Mouse (Mus musculus): ENCODE measurements around the gene 4930470P17Rik. TPM values are rescaled to one million over a fixed set of nuclear protein-coding genes. Genes with fewer than 3 reads are reported as not detected.

4930470P17Rik gene
- total RNA-seq, 2 experiments from 2014 or later = not detected

DNA sequence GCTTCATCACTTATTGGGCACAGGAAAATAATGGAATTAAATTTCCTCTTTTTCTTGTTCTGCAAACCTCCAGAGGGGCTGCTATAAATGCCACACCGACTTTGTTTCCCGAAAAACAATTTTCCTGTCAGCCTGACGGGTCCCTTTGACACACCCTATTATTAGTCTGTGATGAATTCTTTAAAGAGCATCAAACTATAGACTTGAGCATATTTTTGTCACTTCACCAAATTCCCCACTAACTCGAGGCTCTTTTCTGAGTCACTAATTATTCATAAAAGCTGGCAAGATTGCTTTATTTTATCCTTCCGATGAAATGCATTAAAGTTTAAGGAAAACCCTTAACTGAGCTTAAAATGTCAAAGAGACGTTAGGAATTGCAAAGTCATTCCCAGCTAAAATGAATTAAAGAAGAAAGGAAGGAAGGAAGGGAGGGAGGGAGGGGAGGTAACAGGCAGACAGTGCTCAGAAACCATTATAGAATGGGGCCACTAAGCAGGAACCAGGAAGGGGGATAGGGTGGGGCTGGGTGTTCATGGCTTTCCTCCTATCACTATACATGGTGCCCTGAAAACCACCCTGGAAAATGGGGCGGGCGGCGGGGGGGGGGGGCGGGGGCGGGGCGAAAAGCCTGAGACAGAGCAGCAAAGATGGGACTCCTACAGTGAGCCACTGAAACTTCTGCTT lies 67.6 kb downstream of the 4930470P17Rik start:
- no peak for TF ChIP-seq CTCF (IDR thresholded peaks at IDR 0.05)
- DNase-seq = no peak
- Histone ChIP-seq H3K4me3 (no peak overlapping the region), H3K27ac (no peak overlapping the region)
- intact Hi-C loops (cut with DNase I) = no loop called here

DNA sequence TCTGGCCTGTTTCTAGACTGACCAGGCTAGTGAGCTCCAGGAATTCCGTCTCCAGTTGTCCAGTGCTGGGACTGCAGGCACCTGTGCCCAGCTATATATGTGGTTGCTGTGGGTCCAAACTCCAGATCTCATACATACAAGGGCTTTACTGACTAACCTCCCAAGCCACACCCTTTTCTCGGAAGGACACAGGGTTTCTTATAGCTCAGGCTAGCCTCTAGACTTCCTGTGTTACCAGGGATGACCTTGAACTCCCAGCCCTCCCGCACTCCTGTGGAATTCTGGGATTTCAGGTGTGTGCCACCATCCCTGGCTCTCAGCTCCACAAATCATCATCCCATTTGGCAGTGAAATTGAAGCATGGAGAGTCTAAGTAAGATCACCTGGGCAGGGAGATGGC lies 71.6 kb downstream of the 4930470P17Rik start:
- TF ChIP-seq CTCF (IDR thresholded peaks at IDR 0.05) = no peak
- DNase-seq = no peak
- intact Hi-C loops (cut with DNase I) = no loop called here
- Histone ChIP-seq H3K27ac (no peak overlapping the region), H3K4me3 (no peak overlapping the region)

DNA sequence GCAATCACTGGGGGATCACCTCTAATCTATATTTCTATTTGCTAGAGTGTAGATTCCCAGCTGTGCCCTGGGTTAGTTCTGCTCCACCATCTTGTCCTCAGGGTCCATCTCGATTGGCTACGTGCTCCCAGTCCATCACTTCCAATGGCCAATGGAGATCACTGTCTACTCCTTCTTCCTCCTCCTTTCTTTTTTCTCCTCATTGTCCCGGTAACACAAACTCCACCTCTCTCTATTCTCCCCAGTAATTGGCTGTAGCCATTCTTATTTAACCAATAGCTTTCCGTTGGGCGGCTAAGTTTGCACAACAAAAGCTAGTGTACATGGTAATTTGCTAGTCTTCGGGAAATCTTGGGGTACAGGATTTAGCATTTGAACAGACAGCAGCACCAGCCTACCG lies 72.1 kb downstream of the 4930470P17Rik start:
- no peak for TF ChIP-seq CTCF (IDR thresholded peaks at IDR 0.05)
- Histone ChIP-seq H3K4me3 (no peak overlapping the region), H3K27ac (no peak overlapping the region)
- intact Hi-C loops (cut with DNase I) = no loop called here
- no peak for DNase-seq

Other genes with a start within 250 kb of the 4930470P17Rik start
- under 1 TPM; 0.50 to 0.89 TPM for gene Bcas1, start 174.2 kb downstream of the 4930470P17Rik start, total RNA-seq (2021)
- 10 to 100 TPM; 11.8 to 14.4 TPM for gene Pfdn4, start 105.6 kb downstream of the 4930470P17Rik start, total RNA-seq (2021)
- gene Cyp24a1, start 104.9 kb downstream of the 4930470P17Rik start, total RNA-seq (2021) = not detected
- 1 to 10 TPM; 2.9 to 3.8 TPM for gene Dok5, start 129.8 kb upstream of the 4930470P17Rik start, total RNA-seq (2021)

Measured in gastrocnemius, adult 2 months (tissue).